Mouse (Mus musculus): Measurements from ENCODE around the gene Myrf. TPM values are rescaled to one million over a fixed set of nuclear protein-coding genes. Genes with fewer than 3 reads are reported as not detected.
A peak's percentile ranks its signal among the peaks of the same experiment; 100 is the strongest.

Gene Myrf
- total RNA-seq, 2 experiments from 2014 or later, result 14.0 to 15.3 TPM

GRCm38 (mm10) chr19:10203146-10203847, 37.3 kb downstream of the Myrf start:
- intact Hi-C loops (cut with DNase I), result loop anchor here (5.0 kb wide), 1 partner anchor 161 kb away; the partner anchor contains the start of gene Fads3
- Histone ChIP-seq H3K4me3 (peak overlapping the region; percentile 67), H3K27ac (peak overlapping the region; percentile 99)
- no peak for DNase-seq (ENCODE audit: extremely low spot score in 1 of 2, low spot score in 2 of 2)
- no peak for TF ChIP-seq CTCF (IDR thresholded peaks at IDR 0.05)

GRCm38 (mm10) chr19:10198723-10199122, 41.8 kb downstream of the Myrf start:
- peak; percentile 90 for TF ChIP-seq CTCF (IDR thresholded peaks at IDR 0.05)
- H3K4me3 ChIP-seq, result no peak overlapping the region
- DNase-seq (ENCODE audit: extremely low spot score in 1 of 2, low spot score in 2 of 2), result peak; percentile 80 to 85
- intact Hi-C loops (cut with DNase I), result loop anchor here (1.0 to 10.0 kb wide), 4 partner anchors 134 to 974 kb away; no protein-coding TSS in a partner anchor
- H3K27ac ChIP-seq, result no peak overlapping the region

- intact Hi-C loops (cut with DNase I), result loop anchor here (5.0 to 10.0 kb wide), 3 partner anchors 133 to 973 kb away; no protein-coding TSS in a partner anchor
- H3K27ac ChIP-seq, result no peak overlapping the region
- no peak for TF ChIP-seq CTCF (IDR thresholded peaks at IDR 0.05)
- H3K4me3 ChIP-seq, result no peak overlapping the region
- no peak for DNase-seq (ENCODE audit: extremely low spot score in 1 of 2, low spot score in 2 of 2)
Measured at GRCm38 (mm10) chr19:10198286-10198685, 42.3 kb downstream of the Myrf start.

GRCm38 (mm10) chr19:10197130-10197529, 43.4 kb downstream of the Myrf start:
- no peak for DNase-seq (ENCODE audit: extremely low spot score in 1 of 2, low spot score in 2 of 2)
- no peak for TF ChIP-seq CTCF (IDR thresholded peaks at IDR 0.05)
- no peak overlapping the region for H3K4me3 ChIP-seq
- intact Hi-C loops (cut with DNase I), result loop anchor here (5.0 to 10.0 kb wide), 3 partner anchors 132 to 972 kb away; no protein-coding TSS in a partner anchor
- no peak overlapping the region for H3K27ac ChIP-seq

GRCm38 (mm10) chr19:10195252-10195651, 45.3 kb downstream of the Myrf start:
- intact Hi-C loops (cut with DNase I), result loop anchor here (5.0 to 10.0 kb wide), 3 partner anchors 130 to 970 kb away; no protein-coding TSS in a partner anchor
- no peak overlapping the region for H3K4me3 ChIP-seq
- no peak for DNase-seq (ENCODE audit: extremely low spot score in 1 of 2, low spot score in 2 of 2)
- no peak for TF ChIP-seq CTCF (IDR thresholded peaks at IDR 0.05)
- no peak overlapping the region for H3K27ac ChIP-seq

GRCm38 (mm10) chr19:10194337-10194736, 46.2 kb downstream of the Myrf start:
- DNase-seq (ENCODE audit: extremely low spot score in 1 of 2, low spot score in 2 of 2), result no peak
- intact Hi-C loops (cut with DNase I), result loop anchor here (10.0 kb wide), 2 partner anchors 130 to 970 kb away; no protein-coding TSS in a partner anchor
- H3K27ac ChIP-seq, result no peak overlapping the region
- H3K4me3 ChIP-seq, result no peak overlapping the region
- peak; percentile 15 for TF ChIP-seq CTCF (IDR thresholded peaks at IDR 0.05)

GRCm38 (mm10) chr19:10191326-10191725, 49.2 kb downstream of the Myrf start:
- DNase-seq (ENCODE audit: extremely low spot score in 1 of 2, low spot score in 2 of 2), result no peak
- intact Hi-C loops (cut with DNase I), result loop anchor here (10.0 kb wide), 2 partner anchors 127 to 967 kb away; no protein-coding TSS in a partner anchor
- Histone ChIP-seq H3K4me3 (no peak overlapping the region), H3K27ac (no peak overlapping the region)
- TF ChIP-seq CTCF (IDR thresholded peaks at IDR 0.05), result no peak

- Histone ChIP-seq H3K4me3 (no peak overlapping the region), H3K27ac (no peak overlapping the region)
- DNase-seq (ENCODE audit: extremely low spot score in 1 of 2, low spot score in 2 of 2), result peak; percentile 65 to 77
- peak; percentile 81 for TF ChIP-seq CTCF (IDR thresholded peaks at IDR 0.05)
- intact Hi-C loops (cut with DNase I), result loop anchor here (10.0 kb wide), 2 partner anchors 126 to 966 kb away; no protein-coding TSS in a partner anchor
Measured at GRCm38 (mm10) chr19:10190796-10191195, 49.8 kb downstream of the Myrf start.

GRCm38 (mm10) chr19:10189940-10190339, 50.6 kb downstream of the Myrf start:
- TF ChIP-seq CTCF (IDR thresholded peaks at IDR 0.05), result no peak
- H3K4me3 ChIP-seq, result no peak overlapping the region
- no peak for DNase-seq (ENCODE audit: extremely low spot score in 1 of 2, low spot score in 2 of 2)
- H3K27ac ChIP-seq, result no peak overlapping the region
- intact Hi-C loops (cut with DNase I), result loop anchor here (10.0 kb wide), 2 partner anchors 125 to 965 kb away; no protein-coding TSS in a partner anchor

GRCm38 (mm10) chr19:10189022-10189421, 51.5 kb downstream of the Myrf start:
- Histone ChIP-seq H3K27ac (peak overlapping the region; percentile 37), H3K4me3 (no peak overlapping the region)
- no peak for TF ChIP-seq CTCF (IDR thresholded peaks at IDR 0.05)
- DNase-seq (ENCODE audit: extremely low spot score in 1 of 2, low spot score in 2 of 2), result no peak
- intact Hi-C loops (cut with DNase I), result no loop called here

GRCm38 (mm10) chr19:10188281-10188811, 52.2 kb downstream of the Myrf start:
- Histone ChIP-seq H3K27ac (peak overlapping the region; percentile 37), H3K4me3 (no peak overlapping the region)
- intact Hi-C loops (cut with DNase I), result loop anchor here (1.0 kb wide), 1 partner anchor 88 kb away; no protein-coding TSS in a partner anchor
- DNase-seq (ENCODE audit: extremely low spot score in 1 of 2, low spot score in 2 of 2), result peak; percentile 32 to 73
- TF ChIP-seq CTCF (IDR thresholded peaks at IDR 0.05), result no peak

GRCm38 (mm10) chr19:10186569-10186968, 54.0 kb downstream of the Myrf start:
- TF ChIP-seq CTCF (IDR thresholded peaks at IDR 0.05), result no peak
- Histone ChIP-seq H3K27ac (no peak overlapping the region), H3K4me3 (no peak overlapping the region)
- DNase-seq (ENCODE audit: extremely low spot score in 1 of 2, low spot score in 2 of 2), result no peak
- intact Hi-C loops (cut with DNase I), result no loop called here
